Mouse (Mus musculus): ENCODE measurements around the gene Knstrn. TPM values are rescaled to one million over a fixed set of nuclear protein-coding genes. Genes with fewer than 3 reads are reported as not detected.

Gene Knstrn
- total RNA-seq, 2 experiments from 2014 or later = 0.28 to 0.31 TPM

- no peak for DNase-seq
- Histone ChIP-seq H3K27ac (no peak overlapping the region), H3K4me3 (no peak overlapping the region)
- intact Hi-C loops (cut with DNase I) = no loop called here
- TF ChIP-seq CTCF (IDR thresholded peaks at IDR 0.05) = no peak
These were observed 11.2 kb upstream of the Knstrn start for GRCm38 (mm10) chr2:118802542-118803118.

DNA sequence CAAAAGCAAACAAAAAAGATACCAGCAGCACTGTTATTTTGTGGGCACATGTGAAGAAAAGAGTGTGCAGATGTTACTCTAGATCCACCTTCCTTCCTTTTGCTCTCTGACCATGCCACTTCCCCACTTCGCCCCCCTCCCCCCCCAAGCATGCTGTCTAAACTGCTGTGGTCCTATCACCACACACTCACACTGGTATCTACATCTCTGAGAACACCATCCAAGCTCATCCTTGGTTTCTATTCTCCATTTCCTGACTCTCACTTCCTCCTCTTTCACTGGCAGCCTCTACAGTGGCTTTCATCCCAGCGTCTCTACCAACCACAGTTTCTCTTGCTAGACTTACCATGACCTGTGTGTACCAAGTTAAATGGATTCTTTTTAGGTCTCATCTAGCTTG, 9.3 kb upstream of the Knstrn start:
- no peak for DNase-seq

GRCm38 (mm10) chr2:118805137-118805536, 8.7 kb upstream of the Knstrn start:
- intact Hi-C loops (cut with DNase I) = no loop called here
- DNase-seq = no peak
- TF ChIP-seq CTCF (IDR thresholded peaks at IDR 0.05) = no peak
- no peak overlapping the region for H3K4me3 ChIP-seq
- H3K27ac ChIP-seq = no peak overlapping the region

More for the DNA sequence above, 9.3 kb upstream of the Knstrn start:
- intact Hi-C loops (cut with DNase I) = no loop called here
- H3K27ac ChIP-seq = no peak overlapping the region
- no peak overlapping the region for H3K4me3 ChIP-seq
- no peak for TF ChIP-seq CTCF (IDR thresholded peaks at IDR 0.05)

GRCm38 (mm10) chr2:118805756-118806155, 8.0 kb upstream of the Knstrn start:
- no peak for DNase-seq
- no peak for TF ChIP-seq CTCF (IDR thresholded peaks at IDR 0.05)
- intact Hi-C loops (cut with DNase I) = no loop called here
- no peak overlapping the region for H3K4me3 ChIP-seq
- H3K27ac ChIP-seq = no peak overlapping the region

DNA sequence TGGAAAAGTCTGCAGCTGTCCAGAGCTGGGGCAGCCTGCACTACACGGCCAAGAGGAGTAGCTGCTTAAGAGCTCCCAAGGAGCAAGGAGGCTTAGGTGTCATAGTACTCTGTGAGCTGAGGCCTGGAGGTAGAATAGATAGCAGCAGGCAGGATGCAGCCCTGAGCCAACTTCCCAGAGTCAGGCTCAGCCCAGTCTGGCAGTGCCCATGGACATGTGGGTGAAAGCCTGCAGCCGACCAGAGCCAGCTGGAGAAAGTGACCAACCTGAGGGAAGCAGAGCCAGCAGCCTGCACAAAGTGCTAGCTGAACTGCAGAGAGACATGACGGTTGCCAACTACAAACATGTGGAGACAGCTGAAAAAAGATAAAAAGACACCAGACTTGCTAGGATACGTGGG, 6.9 kb upstream of the Knstrn start:
- intact Hi-C loops (cut with DNase I) = no loop called here
- TF ChIP-seq CTCF (IDR thresholded peaks at IDR 0.05) = no peak
- Histone ChIP-seq H3K4me3 (no peak overlapping the region), H3K27ac (peak overlapping the region; percentile 62)
- peak; percentile 85 for DNase-seq

DNA sequence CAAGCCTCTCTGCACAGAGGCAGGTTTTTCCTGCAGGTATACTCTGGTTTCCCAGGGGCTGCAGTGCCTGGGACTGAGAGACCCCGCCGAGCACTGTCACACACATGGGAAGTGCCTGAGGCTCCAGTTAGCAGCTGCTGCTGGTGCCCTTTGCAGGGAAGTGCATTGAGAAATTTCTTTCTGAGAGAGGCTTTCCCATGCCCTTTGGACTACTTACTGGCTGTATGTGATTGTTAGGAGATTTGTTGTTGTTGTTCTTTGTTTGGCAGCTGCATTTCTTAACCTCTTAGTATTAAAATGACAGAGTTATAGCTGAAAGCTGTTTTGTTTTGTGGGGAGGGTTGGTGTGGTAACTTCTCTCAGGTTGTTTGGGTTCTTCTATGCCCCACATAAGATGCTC, 2.9 kb upstream of the Knstrn start:
- no peak for TF ChIP-seq CTCF (IDR thresholded peaks at IDR 0.05)
- intact Hi-C loops (cut with DNase I) = loop anchor here (5.0 kb wide), 1 partner anchor 51 kb away; the partner anchor contains the start of gene Ivd
- no peak for DNase-seq
- H3K27ac ChIP-seq = no peak overlapping the region
- no peak overlapping the region for H3K4me3 ChIP-seq

- no peak for TF ChIP-seq CTCF (IDR thresholded peaks at IDR 0.05)
- Histone ChIP-seq H3K27ac (no peak overlapping the region), H3K4me3 (no peak overlapping the region)
- no peak for DNase-seq
- intact Hi-C loops (cut with DNase I) = loop anchor here (5.0 kb wide), 1 partner anchor 50 kb away; the partner anchor contains the start of gene Ivd
These were observed 1.1 kb upstream of the Knstrn start for GRCm38 (mm10) chr2:118812724-118813123.

DNA sequence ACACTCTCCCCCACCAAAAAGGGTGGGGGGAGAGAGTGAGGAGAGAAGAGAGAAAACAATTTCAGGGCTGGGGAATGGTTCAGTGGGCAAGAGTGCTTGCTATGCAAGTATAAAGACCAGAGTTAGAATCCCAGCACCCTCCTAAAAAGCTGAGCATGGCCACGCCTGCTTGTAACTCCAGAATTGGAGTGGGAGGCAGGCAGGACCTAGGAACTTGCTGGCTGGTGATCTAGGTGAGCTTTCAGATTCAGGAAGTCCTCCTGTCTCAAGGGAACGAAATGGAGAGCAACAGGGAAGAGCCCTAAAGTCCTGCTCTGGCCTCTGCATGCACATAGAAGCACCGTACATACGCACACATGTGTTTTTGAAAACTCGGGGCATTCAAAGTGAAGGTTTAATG, 9.0 kb downstream of the Knstrn start:
- no peak for DNase-seq
- no peak overlapping the region for H3K27ac ChIP-seq
- no peak for TF ChIP-seq CTCF (IDR thresholded peaks at IDR 0.05)
- intact Hi-C loops (cut with DNase I) = no loop called here
- no peak overlapping the region for H3K4me3 ChIP-seq

DNA sequence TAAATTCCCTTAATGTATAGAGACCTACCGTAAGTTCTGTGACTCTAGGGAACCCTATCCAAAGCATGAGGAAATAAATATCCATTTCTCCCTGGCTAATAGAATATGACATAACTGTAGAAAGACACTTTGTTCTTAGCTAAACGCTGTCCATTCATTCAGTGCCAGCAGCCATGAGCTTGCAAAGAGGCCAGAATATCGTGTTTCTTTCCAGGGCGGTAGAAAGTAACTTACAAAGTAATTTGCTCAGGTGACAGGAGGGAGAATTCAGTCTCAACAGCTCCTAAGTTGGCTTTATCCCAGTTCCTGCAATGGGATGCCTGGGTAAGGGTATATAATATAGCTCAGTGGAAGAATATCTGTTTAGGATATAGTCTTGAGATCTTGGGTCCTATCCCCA, 10.6 kb downstream of the Knstrn start:
- Histone ChIP-seq H3K27ac (no peak overlapping the region), H3K4me3 (no peak overlapping the region)
- no peak for DNase-seq
- intact Hi-C loops (cut with DNase I) = no loop called here
- no peak for TF ChIP-seq CTCF (IDR thresholded peaks at IDR 0.05)

GRCm38 (mm10) chr2:118829096-118829495, 15.3 kb downstream of the Knstrn start:
- no peak for DNase-seq
- intact Hi-C loops (cut with DNase I) = no loop called here
- no peak for TF ChIP-seq CTCF (IDR thresholded peaks at IDR 0.05)
- Histone ChIP-seq H3K4me3 (no peak overlapping the region), H3K27ac (no peak overlapping the region)

DNA sequence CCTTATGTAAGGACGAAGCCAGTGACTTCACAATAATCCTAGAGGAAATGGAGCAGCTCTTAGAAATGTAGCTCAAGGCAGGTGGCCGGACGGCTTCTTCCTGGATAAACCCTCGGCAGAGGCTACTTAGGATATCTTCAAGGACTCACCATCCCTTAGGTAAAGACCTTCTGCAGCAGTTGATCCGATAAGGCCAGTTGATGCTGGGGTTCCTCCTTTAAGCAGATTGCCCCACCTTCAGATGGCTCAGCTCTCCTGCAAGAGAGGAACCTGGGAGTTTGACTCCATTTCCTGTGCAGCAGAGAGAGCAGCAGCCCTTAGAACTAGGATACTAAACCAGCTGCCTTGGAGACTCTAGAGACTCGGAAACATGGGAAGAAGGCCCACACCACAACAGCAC, 20.3 kb downstream of the Knstrn start:
- intact Hi-C loops (cut with DNase I) = no loop called here
- DNase-seq = no peak
- TF ChIP-seq CTCF (IDR thresholded peaks at IDR 0.05) = no peak
- Histone ChIP-seq H3K27ac (no peak overlapping the region), H3K4me3 (no peak overlapping the region)

DNA sequence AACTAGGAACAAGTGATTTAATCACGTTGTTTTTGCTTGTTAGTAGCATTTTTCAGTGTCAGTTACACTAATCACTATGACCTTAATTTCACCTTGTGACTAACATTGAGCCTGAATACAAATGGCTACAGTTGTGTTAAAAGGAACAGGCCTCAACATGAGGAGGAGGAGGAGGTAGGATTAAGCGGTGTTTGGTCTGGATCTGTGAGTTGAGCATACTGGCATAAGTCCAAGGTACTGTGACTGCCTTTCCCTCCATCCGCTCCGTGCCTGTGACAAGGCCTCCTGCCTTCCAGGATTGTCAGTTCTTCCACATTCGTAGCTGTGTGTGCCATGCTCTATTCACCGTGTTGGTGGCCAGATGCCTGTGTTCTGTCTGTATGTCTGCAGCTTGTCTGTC, 21.3 kb downstream of the Knstrn start:
- H3K27ac ChIP-seq = no peak overlapping the region
- intact Hi-C loops (cut with DNase I) = no loop called here
- TF ChIP-seq CTCF (IDR thresholded peaks at IDR 0.05) = no peak
- DNase-seq = no peak
- H3K4me3 ChIP-seq = no peak overlapping the region

DNA sequence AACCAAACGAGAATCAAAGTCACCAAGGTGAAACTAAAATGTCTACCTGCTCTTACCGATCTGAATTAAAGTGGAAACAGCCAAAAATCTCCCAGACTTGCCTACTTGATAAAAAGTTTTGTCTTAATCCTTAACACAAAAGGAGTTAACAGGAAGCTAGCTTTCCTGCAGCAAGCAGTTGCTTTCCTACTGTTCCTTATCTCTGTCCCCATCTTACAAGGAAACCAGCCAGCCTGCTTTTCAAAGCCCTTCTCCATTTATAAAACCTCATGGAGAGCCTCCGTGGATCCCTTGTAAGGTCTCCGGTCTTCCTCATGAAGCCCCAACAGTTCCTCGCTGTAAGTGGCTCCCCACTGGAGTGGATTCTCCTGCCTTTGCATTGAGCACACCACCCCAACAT, 24.5 kb downstream of the Knstrn start:
- no peak for TF ChIP-seq CTCF (IDR thresholded peaks at IDR 0.05)
- intact Hi-C loops (cut with DNase I) = no loop called here
- Histone ChIP-seq H3K4me3 (no peak overlapping the region), H3K27ac (no peak overlapping the region)
- no peak for DNase-seq

DNA sequence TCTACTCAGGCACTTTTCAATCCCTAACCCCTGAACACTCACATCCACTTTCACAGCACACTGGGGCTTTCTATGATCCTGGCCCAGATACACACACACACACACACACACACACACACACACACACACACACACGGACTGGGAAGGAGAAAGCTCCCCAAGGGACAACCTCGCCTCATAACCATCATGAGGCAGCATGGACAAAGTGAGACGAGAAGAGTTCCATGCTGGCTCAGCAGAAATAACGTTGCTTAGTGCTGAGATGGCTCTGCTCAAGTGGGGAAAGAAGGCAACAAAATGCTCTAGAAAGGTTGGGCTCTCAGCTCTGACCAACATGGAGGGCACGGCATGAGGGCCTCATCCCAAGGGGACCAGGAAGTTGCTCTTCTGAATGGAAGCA, 27.4 kb downstream of the Knstrn start:
- no peak for DNase-seq
- no peak for TF ChIP-seq CTCF (IDR thresholded peaks at IDR 0.05)
- Histone ChIP-seq H3K27ac (no peak overlapping the region), H3K4me3 (no peak overlapping the region)
- intact Hi-C loops (cut with DNase I) = no loop called here
